Mouse (Mus musculus) erythroblast, embryonic 14.5 days (primary cell): ENCODE results near the gene Tnfsf15. TPM values are rescaled to one million over a fixed set of nuclear protein-coding genes. Genes with fewer than 3 reads are reported as not detected.

Experiments
- H3K27me3 ChIP-seq: 2 replicates; pipeline ENCODE4 v1.6.1; 2012; ENCODE audit warnings: inconsistent platforms; ENCODE audit not compliant: control insufficient read depth
- H3K36me3 ChIP-seq: 2 replicates; pipeline ENCODE4 v1.6.1; 2012; ENCODE audit warnings: mild to moderate bottlenecking, inconsistent platforms; ENCODE audit not compliant: control insufficient read depth
- H3K4me1 ChIP-seq: 2 replicates; pipeline ENCODE4 v1.6.1; 2012; ENCODE audit warnings: inconsistent platforms; ENCODE audit not compliant: control insufficient read depth
- H3K4me3 ChIP-seq: replicated peaks from 2 replicates; pipeline ENCODE3; 2012; ENCODE audit warnings: moderate library complexity, mild to moderate bottlenecking, inconsistent platforms
- H3K9me3 ChIP-seq: 2 replicates; pipeline ENCODE4 v1.6.1; 2012; ENCODE audit warnings: low read length, inconsistent platforms, mixed read lengths; ENCODE audit not compliant: control insufficient read depth
- GATA1 ChIP-seq: IDR thresholded peaks from 2 replicates; pipeline ENCODE4 v1.6.1; 2012; ENCODE audit warnings: low read length, inconsistent platforms, mixed read lengths
- TAL1 ChIP-seq: IDR thresholded peaks from 3 replicates; pipeline ENCODE4 v1.6.1; 2012; ENCODE audit warnings: low read length, inconsistent platforms, mixed read lengths
- polyA plus RNA-seq: library from polyadenylated mRNA; stranded (reverse); fragments of >175 nt; gene quantifications from 2 replicates; pipeline ENCODE4 v1.2.3, GENCODE M21; 2012

The Tnfsf15 gene
- polyA plus RNA-seq, 1 experiment = not detected

DNA sequence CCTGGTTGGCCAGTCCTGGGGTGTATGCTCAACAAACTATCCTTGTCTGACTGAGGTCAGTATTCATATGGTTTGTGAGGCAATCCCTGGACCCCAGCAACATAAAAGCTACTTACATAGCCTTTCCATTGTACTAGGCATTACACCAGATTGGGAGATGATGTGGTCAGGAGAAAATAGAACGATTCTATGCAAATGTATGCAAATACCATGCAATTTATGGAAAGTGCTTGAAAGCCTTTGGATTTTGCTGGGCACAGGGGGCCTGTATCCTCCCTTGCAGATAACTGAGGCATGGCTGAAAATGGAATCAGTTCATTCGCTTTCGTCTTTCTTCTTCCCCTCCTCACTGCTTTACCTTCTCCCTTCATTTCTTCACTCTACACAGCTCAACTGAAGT is 63.4 kb downstream of the Tnfsf15 start:
- H3K36me3 ChIP-seq = no peaks in the 10 kb centered on the region
- no peaks in the 10 kb centered on the region for H3K4me1 ChIP-seq
- H3K27me3 ChIP-seq = no peaks in the 10 kb centered on the region
- no peaks in the 10 kb centered on the region for H3K9me3 ChIP-seq
- H3K4me3 ChIP-seq = no peak overlapping the region
- TF ChIP-seq GATA1 = no peak
- no peak for TF ChIP-seq TAL1

Other genes starting within 250 kb of the Tnfsf15 start
- 0.02 and 0.04 TPM in 2 replicates for gene Whrn, start 249.1 kb downstream of the Tnfsf15 start, polyA plus RNA-seq
- gene Atp6v1g1, start 200.3 kb downstream of the Tnfsf15 start, polyA plus RNA-seq = 12.2 and 16.2 TPM in 2 replicates
- 0.04 and 0.12 TPM in 2 replicates for gene Tmem268, start 186.3 kb downstream of the Tnfsf15 start, polyA plus RNA-seq
- gene Gm11213, start 139.9 kb downstream of the Tnfsf15 start, polyA plus RNA-seq = not detected in 2 replicates
- not detected in 2 replicates for gene Tex48, start 122.7 kb downstream of the Tnfsf15 start, polyA plus RNA-seq
- not detected in 2 replicates for gene Gm11214, start 81.7 kb downstream of the Tnfsf15 start, polyA plus RNA-seq
- gene Tnfsf8, start 116.2 kb upstream of the Tnfsf15 start, polyA plus RNA-seq = not detected in 2 replicates